Mouse (Mus musculus): Measurements from ENCODE around the gene Olfr1197. TPM values are rescaled to one million over a fixed set of nuclear protein-coding genes. Genes with fewer than 3 reads are reported as not detected.

Gene Olfr1197
- total RNA-seq, 1 experiment, result not detected

- Histone ChIP-seq H3K4me3 (ENCODE audit: insufficient read depth in 1 of 2, low read depth in 1 of 2, low read length in 2 of 2, poor library complexity in 1 of 2, severe bottlenecking in 1 of 2) (no peak within 1 kb of the TSS), H3K36me3 (ENCODE audit: control insufficient read depth, insufficient read depth, low read length, poor library complexity, severe bottlenecking) (no peaks in the 10 kb centered on the region), H3K9ac (ENCODE audit: insufficient read depth, low read depth, low read length, poor library complexity, severe bottlenecking) (no peak within 1 kb of the TSS), H3K27ac (ENCODE audit: insufficient read depth, low read depth, low read length, poor library complexity, severe bottlenecking) (no peak within 1 kb of the TSS), H3K9me3 (ENCODE audit: control insufficient read depth, insufficient read depth, low read depth, low read length) (no peaks in the 10 kb centered on the region), H3K4me1 (ENCODE audit: control insufficient read depth in 2 of 2, insufficient read depth in 2 of 2, low read length in 2 of 2, poor library complexity in 1 of 2) (no peaks in the 10 kb centered on the region)
- no peak for DNase-seq (ENCODE audit: low read depth, low spot score)
- TF ChIP-seq HCFC1 (IDR thresholded peaks at IDR 0.05; ENCODE audit: borderline replicate concordance, insufficient read depth, low read length) (no peak), MAFK (IDR thresholded peaks at IDR 0.05; ENCODE audit: insufficient read depth, low read depth, low read length) (no peak), ZNF384 (IDR thresholded peaks at IDR 0.05; ENCODE audit: low read depth, low read length) (no peak), ZC3H11A (IDR thresholded peaks at IDR 0.05; ENCODE audit: borderline replicate concordance, low read depth, low read length) (no peak), CHD2 (IDR thresholded peaks at IDR 0.05; ENCODE audit: low read depth, low read length) (no peak)
- in situ Hi-C loops (cut with MboI; ENCODE audit: low sequenced_read_pairs in 2 of 2, unreplicated experiment in 2 of 2), result no loop called here
These were observed 27.7 kb downstream of the Olfr1197 start, which contains the start of gene Olfr1196 for GRCm38 (mm10) chr2:88704497-88704896. Olfr1196 (minus strand) TSS chr2:88704597.

- in situ Hi-C loops (cut with MboI; ENCODE audit: low sequenced_read_pairs in 2 of 2, unreplicated experiment in 2 of 2), result no loop called here
- no peaks in the 10 kb centered on the region for H3K9me3 ChIP-seq (ENCODE audit: control insufficient read depth, insufficient read depth, low read depth, low read length)
- no peak for DNase-seq (ENCODE audit: low read depth, low spot score)
- H3K9ac ChIP-seq (ENCODE audit: insufficient read depth, low read depth, low read length, poor library complexity, severe bottlenecking), result no peak within 1 kb of the TSS
- H3K36me3 ChIP-seq (ENCODE audit: control insufficient read depth, insufficient read depth, low read length, poor library complexity, severe bottlenecking), result no peaks in the 10 kb centered on the region
- no peak within 1 kb of the TSS for H3K4me3 ChIP-seq (ENCODE audit: insufficient read depth in 1 of 2, low read depth in 1 of 2, low read length in 2 of 2, poor library complexity in 1 of 2, severe bottlenecking in 1 of 2)
- TF ChIP-seq ZNF384 (IDR thresholded peaks at IDR 0.05; ENCODE audit: low read depth, low read length) (no peak), MAFK (IDR thresholded peaks at IDR 0.05; ENCODE audit: insufficient read depth, low read depth, low read length) (no peak)
- H3K4me1 ChIP-seq (ENCODE audit: control insufficient read depth in 2 of 2, insufficient read depth in 2 of 2, low read length in 2 of 2, poor library complexity in 1 of 2), result no peaks in the 10 kb centered on the region
- no peak within 1 kb of the TSS for H3K27ac ChIP-seq (ENCODE audit: insufficient read depth, low read depth, low read length, poor library complexity, severe bottlenecking)
These were observed 43.1 kb downstream of the Olfr1197 start, which contains the start of gene Olfr1195 for GRCm38 (mm10) chr2:88689087-88689486. Olfr1195 (minus strand) TSS chr2:88689187.

Other genes with a start within 250 kb of the Olfr1197 start
- gene Olfr1184, start 248.8 kb downstream of the Olfr1197 start, total RNA-seq (2012; rRNA removed), result not detected in 2 replicates
- gene Olfr1185-ps1, start 239.0 kb downstream of the Olfr1197 start, total RNA-seq (2012; rRNA removed), result not detected in 2 replicates
- not detected in 2 replicates for gene Olfr1186, start 213.8 kb downstream of the Olfr1197 start, total RNA-seq (2012; rRNA removed)
- not detected in 2 replicates for gene Olfr1188, start 175.4 kb downstream of the Olfr1197 start, total RNA-seq (2012; rRNA removed)
- gene Olfr1189, start 145.9 kb downstream of the Olfr1197 start, total RNA-seq (2012; rRNA removed), result not detected in 2 replicates
- not detected in 2 replicates for gene Olfr1191-ps1, start 91.8 kb downstream of the Olfr1197 start, total RNA-seq (2012; rRNA removed)
- not detected in 2 replicates for gene Olfr1192-ps1, start 83.9 kb downstream of the Olfr1197 start, total RNA-seq (2012; rRNA removed)
- gene Olfr1193, start 56.7 kb downstream of the Olfr1197 start, total RNA-seq (2012; rRNA removed), result not detected in 2 replicates
- not detected in 2 replicates for gene Olfr1195, start 43.2 kb downstream of the Olfr1197 start, total RNA-seq (2012; rRNA removed)
- gene Olfr1196, start 27.8 kb downstream of the Olfr1197 start, total RNA-seq (2012; rRNA removed), result 0.09 and 0.11 TPM in 2 replicates
- not detected in 2 replicates for gene Olfr1198, start 19.0 kb upstream of the Olfr1197 start, total RNA-seq (2012; rRNA removed)
- not detected in 2 replicates for gene Olfr1199, start 28.1 kb upstream of the Olfr1197 start, total RNA-seq (2012; rRNA removed)
- not detected in 2 replicates for gene Olfr1200, start 38.1 kb upstream of the Olfr1197 start, total RNA-seq (2012; rRNA removed)
- gene Olfr1201, start 60.7 kb upstream of the Olfr1197 start, total RNA-seq (2012; rRNA removed), result not detected in 2 replicates
- not detected in 2 replicates for gene Olfr1202, start 82.1 kb upstream of the Olfr1197 start, total RNA-seq (2012; rRNA removed)
- not detected in 2 replicates for gene Olfr1205, start 97.4 kb upstream of the Olfr1197 start, total RNA-seq (2012; rRNA removed)
- not detected in 2 replicates for gene Olfr1204, start 116.9 kb upstream of the Olfr1197 start, total RNA-seq (2012; rRNA removed)
- not detected in 2 replicates for gene Olfr1206, start 130.9 kb upstream of the Olfr1197 start, total RNA-seq (2012; rRNA removed)
- not detected in 2 replicates for gene Olfr1208, start 169.9 kb upstream of the Olfr1197 start, total RNA-seq (2012; rRNA removed)
- not detected in 2 replicates for gene Olfr1209, start 182.8 kb upstream of the Olfr1197 start, total RNA-seq (2012; rRNA removed)
- not detected in 2 replicates for gene Olfr1211, start 205.7 kb upstream of the Olfr1197 start, total RNA-seq (2012; rRNA removed)
- gene Olfr1212, start 221.6 kb upstream of the Olfr1197 start, total RNA-seq (2012; rRNA removed), result not detected in 2 replicates
- gene Gm13762, start 247.9 kb upstream of the Olfr1197 start, total RNA-seq (2012; rRNA removed), result not detected in 2 replicates